Mouse (Mus musculus) hindbrain, embryonic 11.5 days (tissue): ENCODE data around the gene Fam161b. TPM values are rescaled to one million over a fixed set of nuclear protein-coding genes. Genes with fewer than 3 reads are reported as not detected.

ENCODE experiments used
- ATAC-seq: fragments of 200-750 bp; cut with Nextera tagmentation; 2 replicates; pipeline ENCODE4 v1.8.0; 2017; ENCODE audit warnings: mild to moderate bottlenecking, moderate TSS enrichment, moderate library complexity; ENCODE audit not compliant: low FRiP score
- DNase-seq: peaks from one replicate; pipeline ENCODE4 v3.0.0-alpha.2; 2015; ENCODE audit warnings: low spot score
- H3K27ac ChIP-seq: fragments of 300-500 bp; sonication (generic); 2 replicates; pipeline ENCODE4 v1.5.1; 2014; ENCODE audit warnings: mild to moderate bottlenecking, low read depth, low read length
- H3K27me3 ChIP-seq: fragments of 300-500 bp; sonication (generic); 2 replicates; pipeline ENCODE4 v1.6.1; 2014; ENCODE audit warnings: mild to moderate bottlenecking, low read length, moderate library complexity, mixed read lengths; ENCODE audit not compliant: control insufficient read depth, insufficient read depth
- H3K36me3 ChIP-seq: fragments of 300-500 bp; sonication (generic); 2 replicates; pipeline ENCODE4 v1.6.1; 2014; ENCODE audit warnings: mild to moderate bottlenecking, low read length, moderate library complexity, mixed read lengths; ENCODE audit not compliant: control insufficient read depth, insufficient read depth
- H3K4me1 ChIP-seq: fragments of 300-500 bp; sonication (generic); replicated peaks from 2 replicates; pipeline ENCODE4 v1.6.1; 2014; ENCODE audit warnings: low read length, mixed read lengths; ENCODE audit not compliant: control insufficient read depth, insufficient read depth
- H3K4me2 ChIP-seq: fragments of 300-500 bp; sonication (generic); replicated peaks from 2 replicates; pipeline ENCODE4 v1.6.1; 2014; ENCODE audit warnings: mild to moderate bottlenecking, low read depth, low read length
- H3K4me3 ChIP-seq: fragments of 300-500 bp; sonication (generic); 2 replicates; pipeline ENCODE4 v1.5.1; 2014; ENCODE audit warnings: low read depth, low read length
- H3K9ac ChIP-seq: fragments of 300-500 bp; sonication (generic); 2 replicates; pipeline ENCODE4 v1.6.1; 2014; ENCODE audit warnings: low read depth, low read length
- H3K9me3 ChIP-seq: fragments of 300-500 bp; sonication (generic); 2 replicates; pipeline ENCODE4 v1.6.1; 2016; ENCODE audit warnings: low read length; ENCODE audit not compliant: control insufficient read depth
- WGBS: fragments of 180-500 bp; shearing (Covaris S2); extraction: QIAGEN DNeasy Blood & Tissue Kit; methylation state at CpG from one replicate; pipeline ENCODE4 v1.1.7; 2014; 5-methylcytosine and 5-hydroxymethylcytosine counted together
- polyA plus RNA-seq: library from polyadenylated mRNA; unstranded; fragments of >200 nt; fragmentation: Nextera tagmentation; extraction: Ambion mirVana; gene quantifications from 2 replicates; pipeline ENCODE4 v1.2.1, GENCODE M21; 2014

The Fam161b gene
- polyA plus RNA-seq, 1 experiment from 2014 or later, result 11.2 TPM

- H3K4me2 ChIP-seq, result no peak overlapping the region
- no peak overlapping the region for H3K9ac ChIP-seq
- H3K36me3 ChIP-seq, result no peaks in the 10 kb centered on the region
- no peak for DNase-seq
- no peaks in the 10 kb centered on the region for H3K9me3 ChIP-seq
- no peaks in the 10 kb centered on the region for H3K27me3 ChIP-seq
- H3K4me1 ChIP-seq, result no peaks in the 10 kb centered on the region
- WGBS, result 76% methylated on average over 1 of the region's 1 CpGs
- no peak for ATAC-seq
- no peak overlapping the region for H3K4me3 ChIP-seq
- H3K27ac ChIP-seq, result no peak overlapping the region
Measured at GRCm38 (mm10) chr12:84304554-84304953, 57.1 kb downstream of the Fam161b start.

- WGBS, result 90% methylated on average over 5 of the region's 5 CpGs
- Histone ChIP-seq H3K9me3 (no peaks in the 10 kb centered on the region), H3K27ac (no peak overlapping the region), H3K27me3 (no peaks in the 10 kb centered on the region), H3K4me2 (no peak overlapping the region), H3K36me3 (no peaks in the 10 kb centered on the region), H3K4me3 (no peak overlapping the region), H3K9ac (no peak overlapping the region), H3K4me1 (no peaks in the 10 kb centered on the region)
- DNase-seq (no peak), ATAC-seq (no peak)
Measured at GRCm38 (mm10) chr12:84304101-84304500, 57.5 kb downstream of the Fam161b start.

DNA sequence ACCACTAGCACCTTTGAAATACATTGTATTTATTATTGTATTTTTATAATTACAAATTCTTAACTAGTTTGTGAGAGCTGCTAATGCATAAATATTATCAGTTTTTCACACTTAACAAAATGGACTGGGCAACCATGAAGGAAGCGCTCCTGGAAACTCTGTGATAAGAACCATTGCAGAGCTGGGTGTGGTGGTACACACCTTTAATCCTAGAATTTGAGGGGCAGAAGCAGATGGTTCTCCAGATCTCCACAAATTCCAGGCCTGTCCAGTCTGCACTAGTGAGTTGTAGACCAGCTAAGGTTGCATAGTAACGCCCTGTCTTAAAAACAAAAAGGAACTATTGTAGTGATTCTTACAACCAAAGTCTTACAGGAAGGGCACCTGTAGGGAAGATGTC is 62.4 kb downstream of the Fam161b start:
- H3K9ac ChIP-seq, result no peak overlapping the region
- 94% methylated on average over 2 of the region's 2 CpGs for WGBS
- no peaks in the 10 kb centered on the region for H3K4me1 ChIP-seq
- no peaks in the 10 kb centered on the region for H3K36me3 ChIP-seq
- DNase-seq (no peak), ATAC-seq (no peak)
- no peak overlapping the region for H3K4me3 ChIP-seq
- H3K9me3 ChIP-seq, result no peaks in the 10 kb centered on the region
- H3K27me3 ChIP-seq, result no peaks in the 10 kb centered on the region
- no peak overlapping the region for H3K27ac ChIP-seq
- H3K4me2 ChIP-seq, result no peak overlapping the region

DNA sequence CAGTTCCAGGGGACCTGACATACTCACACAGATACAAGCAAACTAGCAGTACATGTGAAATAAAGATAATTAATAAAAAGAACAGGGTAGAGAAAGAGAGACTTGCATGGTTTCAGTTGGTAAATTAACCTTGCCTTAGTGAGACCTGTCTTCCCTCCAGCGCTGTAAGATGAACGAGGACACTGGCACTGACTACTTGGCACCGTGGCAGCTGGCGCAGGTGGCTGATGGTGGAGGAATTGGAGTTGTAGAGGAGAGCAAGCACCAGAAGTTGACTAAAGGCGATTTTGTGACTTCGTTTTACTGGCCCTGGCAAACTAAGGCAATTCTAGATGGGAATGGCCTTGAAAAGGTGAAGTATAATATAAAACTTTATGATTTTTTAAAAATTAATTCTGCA is 63.8 kb downstream of the Fam161b start:
- Histone ChIP-seq H3K9ac (no peak overlapping the region), H3K4me3 (no peak overlapping the region), H3K4me1 (no peaks in the 10 kb centered on the region), H3K27ac (no peak overlapping the region), H3K9me3 (no peaks in the 10 kb centered on the region), H3K27me3 (no peaks in the 10 kb centered on the region), H3K4me2 (no peak overlapping the region), H3K36me3 (no peaks in the 10 kb centered on the region)
- WGBS, result 94% methylated on average over 6 of the region's 6 CpGs
- DNase-seq (no peak), ATAC-seq (no peak)

Other genes starting within 250 kb of the Fam161b start
- gene Dnal1, start 247.5 kb downstream of the Fam161b start, polyA plus RNA-seq, result 4.8 and 6.3 TPM in 2 replicates
- 2.4 and 2.6 TPM in 2 replicates for gene Pnma1, start 213.3 kb downstream of the Fam161b start, polyA plus RNA-seq
- gene Elmsan1, start 143.0 kb downstream of the Fam161b start, polyA plus RNA-seq, result 4.2 and 6.1 TPM in 2 replicates
- 16.0 and 17.9 TPM in 2 replicates for gene Ptgr2, start 76.6 kb downstream of the Fam161b start, polyA plus RNA-seq
- gene Zfp410, start 45.0 kb downstream of the Fam161b start, polyA plus RNA-seq, result 126 TPM in 2 replicates
- 39.0 and 42.2 TPM in 2 replicates for gene Coq6, start 176 bp downstream of the Fam161b start, polyA plus RNA-seq
- gene Entpd5, start 47.2 kb upstream of the Fam161b start, polyA plus RNA-seq, result 10.6 and 12.0 TPM in 2 replicates
- gene Bbof1, start 47.2 kb upstream of the Fam161b start, polyA plus RNA-seq, result 1.5 and 2.4 TPM in 2 replicates
- gene Rnf113a2, start 55.4 kb upstream of the Fam161b start, polyA plus RNA-seq, result 30.2 and 33.9 TPM in 2 replicates
- gene Aldh6a1, start 89.2 kb upstream of the Fam161b start, polyA plus RNA-seq, result 25.4 and 25.9 TPM in 2 replicates
- gene Lin52, start 89.6 kb upstream of the Fam161b start, polyA plus RNA-seq, result 32.8 and 35.9 TPM in 2 replicates
- gene Vsx2, start 207.9 kb upstream of the Fam161b start, polyA plus RNA-seq, result 5.6 and 10.1 TPM in 2 replicates